Mouse (Mus musculus) T-helper 2 cell (primary cell): ENCODE results near the gene Nbeal1.

Experiments
- in situ Hi-C: fragments of 300-600 bp; cut with MboI, MseI; formaldehyde crosslinking; loops from one replicate; pipeline ENCODE4 v1.15.1; 2025; ENCODE audit warnings: high pct_unique_total_duplicates

The Nbeal1 gene

GRCm38 (mm10) chr1:60343630-60344455 is 163.4 kb downstream of the Nbeal1 start:
- in situ Hi-C loops, result no loop called here

- in situ Hi-C loops, result no loop called here
These were observed 164.3 kb downstream of the Nbeal1 start for GRCm38 (mm10) chr1:60344670-60345069.

- in situ Hi-C loops, result no loop called here
These were observed 165.3 kb downstream of the Nbeal1 start for GRCm38 (mm10) chr1:60345712-60346111.

GRCm38 (mm10) chr1:60352786-60353185 is 172.4 kb downstream of the Nbeal1 start:
- in situ Hi-C loops, result no loop called here

GRCm38 (mm10) chr1:60361626-60362025 is 181.2 kb downstream of the Nbeal1 start:
- in situ Hi-C loops, result no loop called here

GRCm38 (mm10) chr1:60376556-60376955 is 196.2 kb downstream of the Nbeal1 start:
- in situ Hi-C loops, result loop anchor here (10.0 kb wide), 1 partner anchor 1062 kb away; no protein-coding TSS in a partner anchor

- in situ Hi-C loops, result no loop called here
These were observed 201.5 kb downstream of the Nbeal1 start for GRCm38 (mm10) chr1:60381910-60382309.
